Mouse (Mus musculus) E14TG2a.4 (cell line): ENCODE data around the gene Vtn.

Source experiments
- CTCF ChIP-seq: conservative IDR thresholded peaks from 2 replicates; pipeline ENCODE4 v1.5.1; 2014; ENCODE audit warnings: low read length
- NANOG ChIP-seq: IDR thresholded peaks from 2 replicates; pipeline ENCODE4 v1.6.1; 2014; ENCODE audit warnings: borderline replicate concordance, low read length, mixed read lengths

DNA sequence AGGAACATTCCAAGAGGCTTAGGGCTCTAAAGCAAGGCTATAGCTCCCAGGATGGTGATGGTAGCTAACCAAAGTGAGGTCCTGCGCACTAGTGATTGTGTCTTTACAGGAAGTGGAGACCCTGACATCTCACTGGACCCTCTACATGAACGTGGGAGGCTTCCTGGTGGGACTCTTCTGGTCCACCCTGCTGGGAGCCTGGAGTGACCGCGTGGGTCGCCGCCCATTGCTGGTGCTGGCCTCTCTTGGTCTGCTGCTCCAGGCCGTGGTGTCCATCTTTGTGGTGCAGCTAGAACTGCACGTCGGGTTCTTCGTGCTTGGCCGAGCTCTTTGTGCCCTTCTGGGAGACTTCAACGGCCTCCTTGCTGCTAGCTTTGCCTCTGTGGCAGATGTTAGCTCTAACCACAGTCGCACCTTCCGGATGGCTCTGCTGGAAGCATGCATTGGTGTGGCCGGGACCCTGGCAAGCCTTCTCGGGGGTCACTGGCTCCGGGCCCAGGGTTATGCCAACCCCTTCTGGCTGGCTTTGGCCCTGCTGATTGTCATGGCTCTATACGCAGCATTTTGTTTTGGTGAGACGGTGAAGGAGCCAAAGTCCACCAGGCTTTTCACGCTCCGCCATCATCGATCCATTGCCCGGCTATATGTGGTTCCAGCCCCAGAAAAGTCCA, 32.5 kb upstream of the Vtn start:
- no peak for TF ChIP-seq CTCF
- TF ChIP-seq NANOG: no peak
